Mouse (Mus musculus) neural tube, embryonic 10.5 days (tissue): ENCODE results near the gene Zbtb9.
A peak's percentile ranks its signal among the peaks of the same experiment; 100 is the strongest.
"Not testable (repeated sequence)": the region's sequence is repeated elsewhere in the genome, so short reads cannot be mapped to it uniquely, and the experiment has no call there.

ENCODE experiments used
- DNase-seq: peaks from one replicate; pipeline ENCODE4 v3.0.0-alpha.2; 2017; ENCODE audit warnings: low spot score; ENCODE audit errors: extremely low spot score

Zbtb9 gene

GRCm38 (mm10) chr17:26972703-26973574 is at the start of gene Zbtb9:
Gene Zbtb9 (plus strand): TSS chr17:26973167.
- peak; percentile 97 for DNase-seq

DNA sequence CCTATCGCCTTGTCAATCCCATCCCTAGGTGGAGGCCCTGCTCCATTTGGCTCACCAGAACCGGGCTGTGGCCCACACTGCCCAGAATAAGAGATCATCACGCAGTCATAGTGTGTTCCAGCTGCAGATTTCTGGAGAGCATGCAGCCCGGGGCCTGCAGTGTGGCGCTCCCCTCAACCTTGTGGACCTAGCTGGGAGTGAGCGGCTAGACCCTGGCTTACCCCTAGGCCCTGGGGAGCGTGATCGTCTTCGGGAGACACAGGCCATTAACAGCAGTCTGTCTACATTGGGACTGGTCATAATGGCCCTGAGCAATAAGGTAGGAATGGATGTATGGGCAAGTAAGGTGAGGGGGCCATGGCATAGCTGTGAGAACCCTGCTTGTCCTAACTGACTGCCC is 47.6 kb upstream of the Zbtb9 start:
- DNase-seq, result not testable (repeated sequence)

DNA sequence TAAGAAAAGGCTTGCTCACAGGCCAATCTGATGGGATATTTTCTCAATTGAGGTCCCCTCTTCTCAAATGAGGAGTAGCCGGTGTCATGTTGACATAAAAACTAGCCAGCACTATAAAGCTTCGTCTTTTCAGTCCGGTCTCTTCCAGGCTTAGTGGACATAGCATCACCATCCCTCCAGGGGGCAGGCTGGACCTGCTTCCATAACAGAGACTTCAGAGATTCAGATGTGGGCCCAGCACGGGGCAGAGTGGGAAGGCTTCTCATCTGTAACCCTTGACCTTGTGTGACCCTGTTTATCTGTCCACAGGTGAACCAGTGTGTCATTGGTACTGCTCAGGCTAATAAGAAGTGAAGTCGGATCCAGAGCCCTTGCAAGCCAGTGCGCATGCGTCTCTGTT is 41.2 kb upstream of the Zbtb9 start:
- not testable (repeated sequence) for DNase-seq

GRCm38 (mm10) chr17:26932839-26933398 is 40.0 kb upstream of the Zbtb9 start, which contains the start of gene Phf1:
Gene Phf1 (plus strand): TSS chr17:26933052.
- peak; percentile 95 for DNase-seq

- no peak for DNase-seq
Observed at GRCm38 (mm10) chr17:26933419-26933818, 39.5 kb upstream of the Zbtb9 start.

DNA sequence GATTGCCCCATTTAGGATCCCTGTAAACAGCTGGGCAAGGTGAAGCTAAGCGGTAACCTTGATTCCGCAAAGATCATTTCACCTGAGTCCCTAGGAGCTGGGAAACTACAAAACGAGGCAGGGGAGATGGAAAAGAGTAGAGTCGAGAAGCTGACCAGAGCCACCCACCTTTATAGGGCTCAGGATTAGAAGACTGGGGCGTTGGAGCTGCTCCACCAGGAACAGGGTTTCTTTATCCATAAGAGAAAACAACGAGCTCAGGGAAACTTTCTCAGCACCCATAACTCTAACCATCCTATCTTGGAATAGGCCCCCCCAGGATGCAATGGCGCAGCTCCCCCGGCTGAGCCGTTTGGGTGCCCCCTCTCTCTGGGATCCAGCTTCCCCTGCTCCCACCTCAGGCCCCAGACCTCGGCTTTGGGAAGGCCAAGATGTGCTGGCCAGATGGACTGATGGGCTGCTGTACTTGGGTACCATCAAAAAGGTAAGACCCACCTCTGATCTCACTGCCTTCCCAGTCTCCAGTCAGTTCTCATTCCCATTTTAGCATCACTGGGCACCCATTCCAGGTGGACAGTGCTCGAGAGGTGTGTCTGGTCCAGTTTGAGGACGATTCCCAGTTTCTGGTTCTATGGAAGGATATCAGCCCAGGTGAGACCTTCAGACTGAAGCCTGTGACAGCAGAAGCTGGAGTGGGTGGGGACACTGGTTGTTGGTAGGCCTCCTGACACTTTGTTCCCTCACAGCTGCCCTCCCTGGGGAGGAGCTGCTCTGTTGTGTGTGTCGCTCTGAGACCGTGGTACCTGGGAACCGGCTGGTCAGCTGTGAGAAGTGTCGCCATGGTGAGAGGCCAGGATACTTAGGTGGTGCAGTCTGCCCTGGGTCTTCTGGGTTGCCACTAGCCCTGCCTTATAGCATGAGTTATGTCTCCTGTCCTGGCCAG is 38.8 kb upstream of the Zbtb9 start:
- DNase-seq, result no peak

GRCm38 (mm10) chr17:26935027-26935426 is 37.9 kb upstream of the Zbtb9 start:
- no peak for DNase-seq

DNA sequence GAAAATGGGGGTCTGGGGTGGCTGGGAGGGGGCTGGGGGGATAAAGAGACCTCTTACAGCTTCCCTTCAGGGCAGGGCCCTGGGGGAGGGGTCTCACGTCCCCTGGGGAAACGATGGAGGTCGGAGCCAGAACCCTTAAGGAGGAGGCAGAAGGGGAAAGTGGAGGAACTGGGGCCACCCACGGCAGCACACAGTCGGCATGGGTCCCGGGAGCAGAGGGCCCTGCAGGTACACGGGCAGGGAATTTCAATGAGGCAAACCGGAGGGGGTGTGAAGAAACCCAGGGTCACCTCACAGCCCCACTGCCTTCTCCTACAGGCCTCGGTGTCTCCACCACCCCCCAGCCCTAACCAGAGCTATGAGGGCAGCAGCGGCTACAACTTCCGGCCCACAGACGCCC is 36.5 kb upstream of the Zbtb9 start:
- no peak for DNase-seq

DNA sequence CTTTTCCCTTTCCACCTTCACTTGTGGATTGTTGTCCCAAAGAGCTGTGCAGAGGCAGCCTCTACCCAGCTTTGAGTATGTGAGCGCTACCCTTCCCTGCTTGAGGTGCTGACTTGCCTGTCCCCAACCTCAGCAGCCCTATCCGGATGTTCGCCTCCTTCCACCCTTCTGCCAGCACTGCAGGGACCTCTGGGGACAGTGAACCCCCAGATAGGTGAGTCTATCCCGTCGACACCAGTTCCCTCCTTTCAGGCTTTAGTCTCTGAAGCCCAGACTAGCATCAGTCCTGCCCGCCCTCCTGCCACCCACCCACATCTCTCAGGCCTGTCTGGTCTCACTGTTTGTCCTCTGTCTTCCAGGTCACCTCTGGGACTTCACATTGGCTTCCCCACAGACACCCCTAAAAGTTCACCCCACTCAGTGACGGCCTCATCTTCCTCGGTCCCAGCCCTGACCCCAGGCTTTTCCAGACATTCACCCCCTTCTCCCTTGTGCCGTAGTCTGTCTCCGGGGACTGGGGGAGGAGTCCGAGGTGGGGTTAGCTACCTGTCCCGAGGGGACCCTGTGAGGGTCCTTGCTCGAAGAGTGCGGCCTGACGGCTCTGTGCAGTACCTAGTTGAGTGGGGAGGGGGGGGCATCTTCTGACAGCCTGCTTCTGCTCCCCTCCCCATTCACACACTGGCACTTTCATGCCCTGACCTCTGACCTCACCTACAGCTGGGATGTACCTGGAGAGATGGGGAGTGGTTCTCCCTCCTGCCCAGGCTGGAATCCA is 35.9 kb upstream of the Zbtb9 start:
- DNase-seq, result no peak

GRCm38 (mm10) chr17:26937883-26938695 is 34.9 kb upstream of the Zbtb9 start:
- no peak for DNase-seq

GRCm38 (mm10) chr17:26938731-26939130 is 34.2 kb upstream of the Zbtb9 start:
- peak; percentile 48 for DNase-seq

DNA sequence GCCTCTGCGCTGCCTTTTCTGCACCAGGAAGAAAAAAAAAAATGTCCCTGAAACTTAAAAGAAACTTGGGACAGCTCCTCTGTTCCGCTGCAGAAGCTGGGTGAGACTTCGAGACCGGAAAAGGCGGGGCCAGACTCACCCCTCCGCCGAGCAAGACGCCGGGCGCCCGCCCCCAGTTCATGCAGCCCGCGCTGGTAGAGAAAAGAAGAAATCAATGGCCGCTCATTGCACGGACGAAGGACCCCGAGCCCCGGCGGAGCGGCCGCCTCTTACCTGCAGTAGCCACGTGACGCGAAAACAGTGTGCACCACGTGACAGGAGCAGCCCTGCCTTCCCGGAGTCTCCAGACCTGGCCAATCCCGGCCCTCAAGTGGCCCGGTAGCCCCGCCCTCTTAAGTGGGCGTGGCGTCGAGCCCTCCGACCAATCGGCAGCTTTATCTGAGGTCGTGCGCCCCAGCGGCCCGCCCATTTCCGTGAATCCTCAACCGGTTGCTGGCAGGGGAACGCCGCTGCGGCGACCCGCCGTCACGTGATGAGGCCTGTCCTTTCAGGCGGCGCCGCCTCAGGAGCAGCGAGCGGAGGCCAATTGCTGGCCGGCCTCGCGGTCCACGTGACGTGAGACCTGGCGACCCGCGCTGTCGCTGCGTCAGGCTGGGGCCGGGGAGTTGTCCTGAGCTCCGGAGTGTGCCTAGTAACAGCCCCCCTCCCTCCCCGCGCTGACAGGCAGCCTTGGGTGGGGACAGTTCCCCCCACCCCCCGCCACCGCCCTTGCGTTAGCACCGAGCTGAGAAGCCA is 33.6 kb upstream of the Zbtb9 start, which contains the start of gene Cuta:
Gene Cuta (minus strand): TSS at position 392 of the 795 bp plus-strand sequence.
- peak; percentile 99 for DNase-seq

GRCm38 (mm10) chr17:26939973-26940300 is 33.0 kb upstream of the Zbtb9 start:
- no peak for DNase-seq

DNA sequence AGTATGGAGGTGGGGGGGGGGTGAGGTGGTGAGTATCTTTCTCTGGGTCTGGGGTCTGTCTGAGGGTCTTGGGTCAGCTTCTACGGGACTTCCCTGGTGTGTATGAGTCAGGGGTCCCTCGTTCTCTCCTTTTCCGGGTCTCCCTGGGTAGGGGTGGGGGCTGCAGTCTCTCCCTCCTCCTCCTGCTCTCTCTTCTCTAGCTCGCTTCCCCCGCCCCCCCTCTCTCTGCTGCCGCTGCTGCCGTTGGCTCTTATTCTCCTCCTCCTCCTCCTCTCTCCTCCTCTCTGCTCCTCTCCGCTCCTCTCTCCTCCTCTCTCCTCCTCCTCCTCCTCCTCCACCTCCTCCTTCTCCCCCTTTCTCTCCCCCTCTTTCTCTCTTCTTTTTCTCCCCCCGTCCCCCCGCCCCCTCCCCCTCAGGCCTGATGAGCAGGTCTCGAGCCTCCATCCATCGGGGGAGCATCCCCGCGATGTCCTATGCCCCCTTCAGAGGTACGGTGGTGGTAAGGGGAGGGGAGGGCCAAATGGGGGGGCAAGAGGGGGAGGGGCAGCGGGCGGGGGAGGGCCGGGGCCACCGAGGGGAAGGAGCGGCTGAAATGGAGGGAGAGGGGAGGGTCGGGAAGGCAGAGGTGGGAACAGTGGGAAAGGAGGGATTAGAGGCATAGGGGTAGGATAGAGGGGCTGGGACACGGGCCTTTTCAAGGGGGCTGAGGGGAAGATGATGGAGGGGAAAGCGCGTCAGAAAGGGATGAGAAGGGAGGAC is 31.8 kb upstream of the Zbtb9 start, which contains the start of gene Syngap1:
Gene Syngap1 (plus strand): TSS at position 223 of the 759 bp plus-strand sequence.
- DNase-seq, result peak; percentile 60

DNA sequence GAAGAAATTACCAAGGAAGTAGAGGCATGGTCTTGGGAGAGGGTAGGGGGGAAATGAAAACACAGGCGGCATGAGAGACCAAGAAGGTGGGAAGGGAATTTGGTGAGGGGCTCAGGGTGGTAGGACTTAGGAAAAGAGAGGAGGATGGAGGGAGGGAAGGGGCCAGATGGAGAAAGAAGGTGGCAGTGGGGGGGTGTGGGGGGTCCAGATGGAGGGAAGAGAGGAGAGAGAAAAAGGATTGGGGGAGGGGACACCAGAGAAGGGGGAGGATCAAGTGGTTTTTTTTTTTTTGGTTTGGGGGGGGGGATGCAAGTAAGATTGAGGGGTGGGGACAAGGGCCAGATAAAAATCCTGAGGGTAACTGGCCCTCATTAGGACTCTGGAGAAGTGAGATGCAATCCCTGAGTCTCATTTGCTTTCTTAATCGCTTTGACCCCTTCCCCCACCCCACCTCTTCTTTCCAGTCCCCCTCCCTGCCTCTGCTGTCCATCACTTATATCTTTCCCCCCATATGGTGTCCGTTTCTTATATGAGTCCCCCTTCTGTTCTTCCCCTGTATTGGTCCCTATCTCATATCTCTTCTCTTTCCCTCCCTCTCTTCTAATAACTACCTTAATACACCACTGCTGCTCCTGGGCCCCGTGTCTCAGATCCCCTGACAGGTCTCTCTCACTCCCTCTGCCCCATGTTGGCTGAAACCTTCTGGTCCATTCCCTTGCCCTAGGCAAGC is 31.0 kb upstream of the Zbtb9 start:
- DNase-seq, result no peak

GRCm38 (mm10) chr17:26945824-26946495 is 27.0 kb upstream of the Zbtb9 start:
- DNase-seq, result peak; percentile 43

GRCm38 (mm10) chr17:26946567-26946966 is 26.4 kb upstream of the Zbtb9 start:
- DNase-seq, result peak; percentile 71
